Mouse (Mus musculus) large intestine, adult 2 months (tissue): ENCODE results near the gene Hps4. TPM values are rescaled to one million over a fixed set of nuclear protein-coding genes. Genes with fewer than 3 reads are reported as not detected.
"Not testable (repeated sequence)": the region's sequence is repeated elsewhere in the genome, so short reads cannot be mapped to it uniquely, and the experiment has no call there.

ENCODE experiments used
- DNase-seq: peaks from one replicate; pipeline ENCODE4 v3.0.0-alpha.2; 2012; ENCODE audit warnings: low read depth, low spot score
- WGBS: fragments of 180-500 bp; shearing (Covaris S2); methylation state at CpG from one replicate; pipeline ENCODE4 v1.1.7; 2018; 5-methylcytosine and 5-hydroxymethylcytosine counted together
- polyA plus RNA-seq: library from polyadenylated mRNA; depleted of rRNA; stranded (reverse); fragments of >200 nt; gene quantifications from 2 replicates; pipeline ENCODE4 v1.2.3, GENCODE M21; 2012

The Hps4 gene
- polyA plus RNA-seq, 1 experiment, result 31.9 TPM

DNA sequence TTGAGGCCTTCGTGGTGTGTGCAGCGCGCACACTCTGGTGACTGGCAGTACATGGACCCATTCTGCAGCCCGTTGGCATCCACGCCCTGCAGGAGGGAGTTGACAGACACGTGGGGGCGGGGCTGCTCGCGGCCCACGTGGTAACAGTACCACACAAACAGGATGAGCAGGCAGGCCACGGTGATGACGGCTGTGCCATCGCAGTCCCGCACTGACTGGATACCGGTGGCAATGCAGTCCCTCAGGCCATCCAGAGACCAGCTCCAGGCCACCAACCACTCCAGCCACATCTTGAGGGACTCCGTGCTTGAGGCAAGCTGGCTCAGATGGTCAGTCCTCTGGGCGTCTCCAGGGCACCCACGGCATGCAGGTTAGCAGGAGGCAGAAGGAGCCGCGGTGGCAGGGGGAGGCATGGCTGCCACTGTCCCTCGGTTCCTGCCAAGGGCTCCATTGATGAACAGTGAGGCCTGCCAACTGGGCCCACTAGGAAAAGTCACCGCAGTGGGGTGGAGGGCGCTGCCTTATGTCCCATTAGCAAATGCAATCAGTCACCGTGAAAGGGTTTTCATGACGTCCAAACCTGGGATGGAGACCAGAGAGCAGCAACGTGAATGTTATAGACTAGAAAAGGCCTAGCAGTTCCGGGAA, 48.9 kb downstream of the Hps4 start:
- no peak for DNase-seq
- 63% methylated on average over 27 of the region's 27 CpGs for WGBS

DNA sequence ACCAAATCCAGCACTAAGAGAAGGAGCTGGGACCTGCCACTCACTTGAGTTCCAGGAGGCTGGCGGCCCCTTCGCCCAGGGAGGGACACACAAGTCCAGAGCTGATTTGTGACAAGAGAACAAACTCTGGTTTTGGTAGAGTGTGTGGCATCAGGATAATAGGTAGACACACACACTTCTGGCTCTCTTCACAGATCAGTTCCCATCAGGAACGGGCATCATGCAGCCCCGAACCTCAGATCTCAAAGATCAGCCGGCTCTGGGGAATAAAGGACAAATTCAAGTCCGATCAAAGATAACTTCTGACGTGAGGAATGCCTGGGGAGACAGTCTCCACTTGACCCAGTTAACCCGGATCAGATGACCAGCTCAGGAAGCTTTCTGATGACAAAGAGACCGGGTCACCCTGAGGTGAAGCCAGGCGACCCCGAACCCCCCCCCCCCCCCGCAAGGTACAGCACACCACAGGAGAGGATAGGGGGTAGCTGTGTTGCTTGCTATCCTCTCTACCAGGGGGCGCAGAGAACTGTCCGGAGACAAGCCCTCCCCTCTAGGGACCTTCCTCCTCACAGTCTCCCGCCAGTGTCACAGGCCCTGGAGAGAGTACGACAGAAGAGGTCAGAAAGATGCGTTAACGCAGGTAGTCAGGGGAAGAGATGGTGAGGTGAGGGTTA, 51.0 kb downstream of the Hps4 start:
- no peak for DNase-seq
- 15% methylated on average over 18 of the region's 18 CpGs for WGBS

- 3% methylated on average over 19 of the region's 28 CpGs for WGBS
Measured at GRCm38 (mm10) chr5:112394415-112394763, 51.5 kb downstream of the Hps4 start.

GRCm38 (mm10) chr5:112394779-112395443, 52.0 kb downstream of the Hps4 start, which contains the start of gene Asphd2:
Gene Asphd2 (minus strand): TSS chr5:112394866.
- 4% methylated on average over 62 of the region's 67 CpGs for WGBS
- no peak for DNase-seq

More at GRCm38 (mm10) chr5:112394415-112394763, 51.5 kb downstream of the Hps4 start:
- no peak for DNase-seq

GRCm38 (mm10) chr5:112396066-112396465, 53.2 kb downstream of the Hps4 start:
- 71% methylated on average over 18 of the region's 18 CpGs for WGBS
- DNase-seq, result no peak

DNA sequence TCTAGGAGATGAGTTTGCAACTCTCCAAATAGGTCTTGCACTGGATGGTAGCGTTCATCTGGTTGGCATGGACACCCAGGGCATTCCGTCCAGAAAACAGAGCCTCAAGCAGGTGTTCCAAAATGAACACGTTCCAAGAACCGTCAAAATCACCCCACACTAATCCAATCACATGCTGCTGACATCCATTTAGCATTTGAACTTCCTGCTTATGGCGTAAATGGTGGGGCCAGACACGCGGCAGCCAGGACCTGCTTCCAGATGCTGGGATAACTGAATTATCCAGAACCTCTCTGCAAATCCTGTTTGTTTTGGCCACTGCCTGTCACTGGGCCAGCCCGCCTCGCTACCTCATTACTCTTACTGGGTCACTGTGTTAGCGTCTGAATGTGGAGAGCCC, 56.4 kb downstream of the Hps4 start:
- 66% methylated on average over 10 of the region's 10 CpGs for WGBS
- no peak for DNase-seq

DNA sequence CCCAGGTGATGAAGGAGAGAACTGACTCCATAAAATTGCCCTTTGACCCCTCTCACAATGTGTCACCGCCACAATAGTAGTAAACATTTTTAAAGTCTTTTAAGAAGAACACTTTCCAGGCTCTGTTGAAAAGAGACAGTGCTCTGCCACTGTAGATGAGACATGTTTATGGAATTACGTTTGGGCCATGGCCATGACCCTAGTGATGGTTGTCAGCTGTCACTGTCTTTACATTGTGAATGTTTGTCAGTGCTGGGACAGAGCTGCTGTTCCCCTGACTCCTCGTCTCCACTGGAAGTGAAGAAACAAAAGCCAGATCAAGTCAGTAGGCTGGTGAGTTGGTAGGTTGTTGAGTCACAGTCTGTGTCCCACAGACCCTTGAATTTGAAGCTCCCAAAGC, 59.6 kb downstream of the Hps4 start:
- no peak for DNase-seq
- WGBS, result 37% methylated on average over 3 of the region's 3 CpGs

DNA sequence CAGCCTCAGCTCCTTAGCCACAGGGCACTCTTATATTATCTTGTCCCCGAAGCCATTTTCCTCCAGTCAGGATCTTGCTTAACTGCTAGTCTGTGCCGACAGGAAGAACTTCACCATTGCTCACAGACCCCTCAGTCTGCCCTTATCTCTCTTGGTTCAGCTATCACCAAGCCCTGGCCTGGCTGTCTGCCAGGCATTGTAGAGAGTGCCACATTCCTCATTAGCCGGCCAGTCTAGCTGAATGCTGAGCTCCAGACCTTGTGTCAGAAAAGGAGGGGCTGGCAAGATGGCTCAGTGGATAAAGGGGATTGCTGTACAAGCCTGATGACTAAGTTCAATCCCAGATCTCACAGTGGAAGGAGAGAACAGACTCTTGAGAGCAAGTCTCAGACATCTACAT, 63.1 kb downstream of the Hps4 start:
- 50% methylated on average over 3 of the region's 3 CpGs for WGBS
- no peak for DNase-seq

DNA sequence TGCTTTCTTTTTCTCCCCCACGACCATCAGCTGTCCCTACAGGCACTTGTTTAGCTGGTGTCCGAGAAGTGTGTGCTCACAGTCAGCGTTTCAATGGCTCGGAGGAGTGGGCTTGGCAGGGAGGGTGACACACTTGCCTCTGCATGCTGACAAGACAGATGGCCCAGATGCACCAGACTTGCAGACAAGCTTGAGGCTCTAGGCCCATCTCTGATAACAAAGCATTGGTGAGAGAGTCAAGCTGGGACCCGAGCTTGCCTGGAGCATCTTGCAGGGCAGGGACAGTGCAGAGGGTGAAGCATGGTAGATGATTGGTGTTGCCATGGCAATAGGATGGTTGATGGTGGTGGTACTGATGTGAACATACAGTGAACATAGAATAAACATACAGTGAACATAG, 66.4 kb downstream of the Hps4 start:
- WGBS, result 54% methylated on average over 5 of the region's 5 CpGs
- DNase-seq, result no peak

GRCm38 (mm10) chr5:112411072-112411471, 68.2 kb downstream of the Hps4 start:
- 42% methylated on average over 11 of the region's 11 CpGs for WGBS

GRCm38 (mm10) chr5:112411514-112412335, 68.8 kb downstream of the Hps4 start:
- WGBS, result 11% methylated on average over 19 of the region's 19 CpGs
- DNase-seq, result no peak

More at GRCm38 (mm10) chr5:112411072-112411471, 68.2 kb downstream of the Hps4 start:
- DNase-seq, result no peak

GRCm38 (mm10) chr5:112412781-112413180, 69.9 kb downstream of the Hps4 start:
- 57% methylated on average over 4 of the region's 4 CpGs for WGBS
- not testable (repeated sequence) for DNase-seq

GRCm38 (mm10) chr5:112416673-112417072, 73.8 kb downstream of the Hps4 start:
- 60% methylated on average over 5 of the region's 5 CpGs for WGBS
- no peak for DNase-seq

DNA sequence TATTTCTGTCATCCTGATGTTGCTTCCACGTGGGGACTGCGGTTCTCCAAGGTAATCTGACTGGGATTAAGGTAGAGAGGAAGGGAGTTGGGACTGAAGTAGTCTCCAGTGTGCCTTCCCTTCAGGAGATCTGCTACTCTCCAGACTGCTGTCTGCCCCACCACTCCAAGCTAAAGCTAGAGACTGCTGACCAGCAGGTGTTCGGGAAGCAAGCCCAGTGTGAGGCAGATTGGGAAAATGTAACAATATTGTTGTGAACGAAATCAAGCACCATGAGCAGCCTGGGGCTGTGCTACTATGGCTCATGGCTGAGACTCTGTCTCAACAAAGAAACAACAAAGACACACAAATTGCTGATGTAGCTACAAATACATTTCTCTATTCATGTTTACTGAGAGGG, 75.1 kb downstream of the Hps4 start:
- DNase-seq, result no peak
- WGBS, result 49% methylated on average over 4 of the region's 4 CpGs

DNA sequence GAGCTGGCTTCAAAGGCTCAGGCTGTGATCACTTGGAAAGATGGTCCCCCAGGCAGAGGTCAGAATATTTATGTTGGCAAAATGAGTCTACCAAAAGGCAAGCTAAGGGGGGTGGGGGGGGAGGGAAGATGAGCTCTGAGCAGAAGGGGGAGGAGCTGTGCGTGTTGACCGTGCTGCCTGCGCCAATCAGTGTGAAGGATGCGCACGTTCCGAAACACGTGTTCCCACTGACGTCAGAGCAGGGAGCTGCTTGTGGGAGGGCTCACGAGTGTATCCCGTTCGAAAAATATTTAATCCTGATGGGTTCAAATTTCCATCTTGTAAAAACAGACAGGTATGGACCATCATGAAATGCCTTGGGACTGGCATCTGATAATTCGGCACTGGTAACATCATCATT, 76.7 kb downstream of the Hps4 start:
- WGBS, result 49% methylated on average over 12 of the region's 12 CpGs
- no peak for DNase-seq

- no peak for DNase-seq
- 81% methylated on average over 7 of the region's 7 CpGs for WGBS
Measured at GRCm38 (mm10) chr5:112426635-112427034, 83.8 kb downstream of the Hps4 start.

DNA sequence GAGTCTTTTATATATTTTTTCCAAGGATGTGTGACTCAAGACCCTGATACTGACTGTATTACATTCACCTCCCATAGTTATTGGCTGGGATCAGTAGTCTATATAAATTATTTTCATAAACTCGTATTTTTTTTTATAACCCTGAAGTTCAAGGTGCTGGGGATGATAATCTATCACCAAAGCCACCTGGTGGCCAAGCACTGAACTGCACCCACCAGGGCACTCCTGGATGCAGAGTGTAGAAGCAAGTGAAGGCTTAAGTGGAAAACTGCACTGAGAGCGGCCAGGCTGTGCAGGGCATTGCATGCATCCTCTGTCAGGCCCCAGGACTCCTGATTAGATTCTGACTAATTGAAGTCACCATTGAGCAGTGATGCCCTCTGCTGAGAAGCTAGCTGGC, 84.4 kb downstream of the Hps4 start:
- DNase-seq, result no peak
- WGBS, result 36% methylated on average over 2 of the region's 2 CpGs
